Mouse (Mus musculus) heart, adult 2 months (tissue): ENCODE data around the gene Vps35l. TPM values are rescaled to one million over a fixed set of nuclear protein-coding genes. Genes with fewer than 3 reads are reported as not detected.

ENCODE experiments used
- DNase-seq, 2 experiments: peaks; one replicate each; pipeline ENCODE4 v3.0.0; 2021
- H3K27ac ChIP-seq: fragments of 200-600 bp; 2 replicates; pipeline ENCODE4 v1.8.1; 2022
- H3K27me3 ChIP-seq: fragments of 200-500 bp; 2 replicates; pipeline ENCODE4 v1.6.1; 2012; ENCODE audit warnings: mild to moderate bottlenecking, low read length, inconsistent platforms, mixed read lengths; ENCODE audit not compliant: control insufficient read depth, insufficient read depth
- H3K36me3 ChIP-seq: fragments of 200-500 bp; 2 replicates; pipeline ENCODE4 v1.6.1; 2012; ENCODE audit warnings: low read length, inconsistent platforms; ENCODE audit not compliant: control insufficient read depth, insufficient read depth
- H3K4me1 ChIP-seq: fragments of 200-500 bp; 2 replicates; pipeline ENCODE4 v1.6.1; 2011; ENCODE audit warnings: low read length; ENCODE audit not compliant: control insufficient read depth, insufficient read depth
- H3K4me3 ChIP-seq: fragments of 200-600 bp; 2 replicates; pipeline ENCODE4 v1.8.1; 2022
- H3K79me2 ChIP-seq: fragments of 200-500 bp; replicated peaks from 2 replicates; pipeline ENCODE4 v1.6.1; 2012; ENCODE audit warnings: mild to moderate bottlenecking, inconsistent platforms, low read length, moderate library complexity, mixed read lengths; ENCODE audit not compliant: control insufficient read depth, insufficient read depth
- H3K9ac ChIP-seq: fragments of 200-500 bp; 2 replicates; pipeline ENCODE4 v1.6.1; 2012; ENCODE audit warnings: low read depth, mild to moderate bottlenecking, control low read depth, inconsistent platforms, low read length, mixed read lengths
- CTCF ChIP-seq: fragments of 200-600 bp; IDR thresholded peaks from 2 replicates; pipeline ENCODE4 v1.8.1; 2022; ENCODE audit warnings: antibody characterized with exemption, mild to moderate bottlenecking, moderate library complexity
- EP300 ChIP-seq: fragments of 200-500 bp; IDR thresholded peaks from 2 replicates; pipeline ENCODE4 v1.6.1; 2011; ENCODE audit warnings: low read depth, low read length, control low read depth; ENCODE audit not compliant: insufficient read depth
- POLR2A ChIP-seq: fragments of 200-500 bp; IDR thresholded peaks from 2 replicates; pipeline ENCODE4 v1.6.1; 2011; ENCODE audit warnings: mild to moderate bottlenecking, low read depth, low read length, control low read depth; ENCODE audit not compliant: insufficient read depth
- WGBS: fragments of 180-500 bp; shearing (Covaris S2); methylation state at CpG from one replicate; pipeline ENCODE4 v1.1.7; 2018; 5-methylcytosine and 5-hydroxymethylcytosine counted together
- intact Hi-C: fragments of 180-260 bp; cut with DNase I; formaldehyde crosslinking; loops from one replicate; pipeline ENCODE4 v1.15.1; 2025
- polyA plus RNA-seq: library from polyadenylated mRNA; depleted of rRNA; stranded (reverse); fragments of >200 nt; gene quantifications from 2 replicates; pipeline ENCODE4 v1.2.3, GENCODE M21; 2012
- total RNA-seq, 2 experiments: library from RNA; stranded (reverse); gene quantifications; 2 replicates each; pipeline ENCODE4 v1.2.3; 2021

Vps35l gene
- total and polyA plus RNA-seq, 3 experiments = 21.0 to 26.5 (median 21.7) TPM

GRCm38 (mm10) chr7:118824451-118824850 is 84.4 kb downstream of the Vps35l start:
- TF ChIP-seq POLR2A = no peak
- no peak for TF ChIP-seq EP300
- no peak for TF ChIP-seq CTCF
- no peak for DNase-seq
- 86% methylated on average over 7 of the region's 7 CpGs for WGBS
- no peak overlapping the region for H3K4me3 ChIP-seq
- H3K27ac ChIP-seq = no peak overlapping the region
- no peaks in the 10 kb centered on the region for H3K79me2 ChIP-seq
- no peak overlapping the region for H3K9ac ChIP-seq
- H3K27me3 ChIP-seq = no peaks in the 10 kb centered on the region
- peaks cover 7% of the 10 kb centered on the region for H3K4me1 ChIP-seq
- H3K36me3 ChIP-seq = no peaks in the 10 kb centered on the region; the same call in 1 of the 2 replicates
- intact Hi-C loops = loop anchor here (5.0 kb wide), 1 partner anchor 57 kb away; no protein-coding TSS in a partner anchor

- H3K27ac ChIP-seq = no peak overlapping the region
- TF ChIP-seq CTCF (no peak), EP300 (no peak), POLR2A (no peak)
- no peak overlapping the region for H3K9ac ChIP-seq
- no peaks in the 10 kb centered on the region for H3K27me3 ChIP-seq
- no peak overlapping the region for H3K4me3 ChIP-seq
- no peaks in the 10 kb centered on the region for H3K79me2 ChIP-seq
- H3K36me3 ChIP-seq = no peaks in the 10 kb centered on the region
- no peaks in the 10 kb centered on the region for H3K4me1 ChIP-seq
- intact Hi-C loops = no loop called here
- DNase-seq = no peak
- WGBS = 78% methylated on average over 5 of the region's 5 CpGs
Observed at GRCm38 (mm10) chr7:118827975-118828416, 88.0 kb downstream of the Vps35l start.

- Histone ChIP-seq H3K9ac (no peak overlapping the region), H3K4me3 (no peak overlapping the region), H3K27me3 (no peaks in the 10 kb centered on the region), H3K27ac (no peak overlapping the region), H3K36me3 (peaks cover 5% of the 10 kb centered on the region; the same call in 1 of the 2 replicates), H3K4me1 (peaks cover 3% of the 10 kb centered on the region), H3K79me2 (no peaks in the 10 kb centered on the region)
- no peak for TF ChIP-seq POLR2A
- TF ChIP-seq EP300 = no peak
- TF ChIP-seq CTCF = no peak
- DNase-seq = no peak
- 87% methylated on average over 5 of the region's 5 CpGs for WGBS
- intact Hi-C loops = no loop called here
Observed at GRCm38 (mm10) chr7:118837901-118838300, 97.9 kb downstream of the Vps35l start.

- intact Hi-C loops = no loop called here
- Histone ChIP-seq H3K27ac (no peak overlapping the region), H3K79me2 (no peaks in the 10 kb centered on the region), H3K4me1 (peaks cover 3% of the 10 kb centered on the region), H3K27me3 (no peaks in the 10 kb centered on the region), H3K4me3 (no peak overlapping the region), H3K9ac (no peak overlapping the region), H3K36me3 (peaks cover 5% of the 10 kb centered on the region)
- no peak for DNase-seq
- TF ChIP-seq CTCF = no peak
- no peak for TF ChIP-seq POLR2A
- no peak for TF ChIP-seq EP300
- 54% methylated on average over 8 of the region's 8 CpGs for WGBS
Observed at GRCm38 (mm10) chr7:118841030-118841745, 101.2 kb downstream of the Vps35l start.

GRCm38 (mm10) chr7:118841796-118842195 is 101.8 kb downstream of the Vps35l start:
- no peaks in the 10 kb centered on the region for H3K79me2 ChIP-seq
- intact Hi-C loops = no loop called here
- peaks cover 3% of the 10 kb centered on the region for H3K4me1 ChIP-seq
- H3K27me3 ChIP-seq = no peaks in the 10 kb centered on the region
- no peak for DNase-seq
- peaks cover 5% of the 10 kb centered on the region for H3K36me3 ChIP-seq
- no peak overlapping the region; the same call in 1 of the 2 replicates for H3K27ac ChIP-seq
- TF ChIP-seq EP300 (no peak), CTCF (peak; percentile 23)
- no peak overlapping the region for H3K4me3 ChIP-seq
- 6% methylated on average over 1 of the region's 1 CpGs for WGBS
- H3K9ac ChIP-seq = 0 out of 2 replicates have a peak overlapping the region, but pooled peaks have one; percentile 17

GRCm38 (mm10) chr7:118842938-118843337 is 102.9 kb downstream of the Vps35l start:
- no peak overlapping the region for H3K27ac ChIP-seq
- no peak overlapping the region for H3K4me3 ChIP-seq
- peaks cover 3% of the 10 kb centered on the region for H3K4me1 ChIP-seq
- H3K79me2 ChIP-seq = no peaks in the 10 kb centered on the region
- peaks cover 5% of the 10 kb centered on the region for H3K36me3 ChIP-seq
- intact Hi-C loops = no loop called here
- no peak for DNase-seq
- H3K9ac ChIP-seq = no peak overlapping the region
- no peak for TF ChIP-seq POLR2A
- TF ChIP-seq CTCF = no peak
- no peak for TF ChIP-seq EP300
- WGBS = 52% methylated on average over 4 of the region's 4 CpGs
- H3K27me3 ChIP-seq = no peaks in the 10 kb centered on the region
